Mouse (Mus musculus): ENCODE results near the gene Padi3. TPM values are rescaled to one million over a fixed set of nuclear protein-coding genes. Genes with fewer than 3 reads are reported as not detected.

Gene Padi3
- polyA plus RNA-seq (2014; fragmentation: Illumina TruSeq; extraction: RNeasy Lipid Tissue Mini Kit (QIAGEN cat#74804); ENCODE audit: insufficient read depth, low read depth, low replicate concordance) = not detected

DNA sequence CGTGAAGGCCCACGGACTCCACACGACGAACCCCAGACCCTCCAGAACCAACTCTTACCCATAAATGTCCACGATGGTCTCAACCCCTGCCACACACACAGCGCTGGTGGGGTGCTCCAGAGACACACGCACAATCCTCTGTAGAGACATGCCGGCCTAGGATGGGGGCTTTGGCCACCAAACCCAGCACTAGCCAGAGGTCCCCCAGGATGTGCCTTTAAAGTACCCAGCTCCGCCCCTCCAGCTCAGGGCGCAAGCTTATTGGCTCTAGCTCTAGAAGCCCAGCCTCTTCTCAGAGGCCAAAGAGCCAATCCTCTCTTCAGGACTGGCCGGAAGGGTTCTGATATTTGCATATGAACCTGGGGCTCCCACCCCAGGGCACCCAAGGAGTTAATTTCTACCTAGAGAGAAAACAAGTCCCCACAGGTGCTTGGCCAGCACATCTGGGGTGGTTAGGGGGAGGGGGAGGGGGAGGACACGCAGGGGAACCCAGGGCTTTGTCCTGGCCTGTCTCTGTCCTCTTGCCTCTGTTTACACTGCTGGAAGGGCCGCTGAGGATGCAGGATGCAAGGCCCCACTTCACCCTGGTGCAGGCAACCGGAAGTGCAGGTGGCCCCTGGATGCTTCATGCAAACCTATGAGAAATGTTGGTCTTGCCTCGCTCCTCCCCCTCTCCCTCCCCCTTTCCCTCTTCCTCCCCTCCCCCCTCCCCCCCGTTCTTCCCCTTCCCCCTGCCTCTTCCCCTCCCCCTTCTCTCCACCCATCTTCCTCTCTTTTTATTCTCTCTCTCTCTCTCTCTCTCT is at the start of gene Padi3:
Gene Padi3 (minus strand): TSS at position 191 of the 803 bp plus-strand sequence.

DNA sequence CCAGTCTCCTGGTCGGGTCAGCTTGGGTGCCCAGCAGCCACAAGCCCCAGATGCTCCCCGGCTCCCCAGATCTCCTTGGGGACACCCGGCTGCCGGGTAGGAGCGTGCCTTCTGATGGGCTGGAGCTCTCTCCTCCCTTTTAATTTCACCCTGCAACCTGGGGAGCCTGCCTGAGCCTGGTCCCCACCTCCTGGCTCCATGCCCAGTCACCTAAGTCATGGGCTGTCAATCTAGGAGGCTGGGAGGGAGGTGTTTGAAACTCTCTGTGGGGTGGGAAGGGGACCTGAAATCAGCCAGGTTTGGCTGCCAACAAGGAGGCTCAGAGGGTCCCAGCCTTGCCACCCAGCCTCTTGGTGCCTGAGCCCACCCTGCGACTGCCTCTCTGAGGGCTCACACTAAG is 35.2 kb upstream of the Padi3 start, which contains the start of gene Padi1:
Gene Padi1 (minus strand): TSS at position 113 of the 400 bp plus-strand sequence.

DNA sequence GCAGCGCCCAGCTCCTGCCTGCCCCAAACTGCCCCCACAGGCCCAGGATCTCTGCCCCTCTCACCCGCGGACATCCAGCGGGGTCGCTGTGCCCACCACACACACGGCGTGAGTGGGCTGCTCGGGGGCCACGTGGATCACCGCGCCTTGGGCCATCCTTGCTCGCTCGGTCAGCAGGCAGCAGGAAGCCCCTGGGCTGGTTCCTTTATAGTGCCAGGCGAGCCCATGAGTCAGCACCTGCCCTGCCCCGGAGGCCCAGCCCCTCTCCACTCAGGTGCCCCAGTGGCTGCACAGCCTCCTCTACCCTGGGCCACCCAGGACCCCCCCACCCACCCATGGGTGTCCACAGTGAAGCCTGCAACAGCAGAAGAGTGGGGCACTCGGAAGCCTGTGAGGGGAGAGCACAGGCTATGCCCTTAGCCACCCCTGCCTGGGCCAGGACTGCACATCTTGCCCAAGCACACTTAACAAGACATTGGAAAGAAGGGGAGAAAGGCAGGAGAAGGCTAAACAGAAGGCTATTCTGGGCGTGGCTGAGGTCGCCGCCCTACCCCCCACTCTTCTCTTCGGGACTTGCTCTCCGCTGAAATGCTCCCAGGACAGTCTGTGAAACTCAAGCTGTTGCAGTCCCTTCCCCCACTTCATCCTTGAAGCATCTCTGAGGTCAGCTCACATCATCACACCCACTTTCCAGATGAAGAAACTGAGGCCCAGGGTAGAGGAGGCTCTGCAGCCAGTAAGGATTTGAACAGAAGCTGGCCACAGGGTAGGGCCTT is 36.2 kb downstream of the Padi3 start, which contains the start of gene Padi4:
Gene Padi4 (minus strand): TSS at position 212 of the 776 bp plus-strand sequence.

DNA sequence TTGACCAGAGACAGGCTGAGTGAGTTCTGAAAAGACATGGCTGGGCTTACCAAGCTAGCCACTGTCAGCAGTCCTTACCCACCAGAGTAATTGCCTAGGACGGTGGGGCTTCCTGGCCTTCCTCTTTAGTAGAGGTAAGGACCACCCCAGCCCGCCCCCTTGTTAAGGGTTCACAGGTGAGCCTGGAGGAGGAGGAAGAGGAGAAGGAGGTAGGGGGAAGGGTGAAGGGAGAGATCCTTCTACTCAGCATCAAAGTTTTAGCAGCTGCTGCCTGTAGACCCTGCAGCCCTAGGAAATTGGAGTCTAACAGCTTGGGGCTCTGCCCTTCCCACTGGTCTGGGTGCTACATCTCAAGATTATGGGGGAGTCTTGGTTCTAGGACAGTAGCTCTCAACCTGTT is 67.9 kb downstream of the Padi3 start, which contains the start of gene Padi6:
Gene Padi6 (minus strand): TSS at position 101 of the 400 bp plus-strand sequence.

Other genes with a start within 250 kb of the Padi3 start
- gene Arhgef10l, start 144.6 kb downstream of the Padi3 start, polyA plus RNA-seq (2014; fragmentation: Illumina TruSeq; extraction: RNeasy Lipid Tissue Mini Kit (QIAGEN cat#74804); ENCODE audit: insufficient read depth, low read depth, low replicate concordance) = 7.9 TPM
- 27.5 TPM for gene Rcc2, start 110.1 kb downstream of the Padi3 start, polyA plus RNA-seq (2014; fragmentation: Illumina TruSeq; extraction: RNeasy Lipid Tissue Mini Kit (QIAGEN cat#74804); ENCODE audit: insufficient read depth, low read depth, low replicate concordance)
- not detected for gene Padi6, start 68.0 kb downstream of the Padi3 start, polyA plus RNA-seq (2014; fragmentation: Illumina TruSeq; extraction: RNeasy Lipid Tissue Mini Kit (QIAGEN cat#74804); ENCODE audit: insufficient read depth, low read depth, low replicate concordance)
- gene Padi4, start 36.4 kb downstream of the Padi3 start, polyA plus RNA-seq (2014; fragmentation: Illumina TruSeq; extraction: RNeasy Lipid Tissue Mini Kit (QIAGEN cat#74804); ENCODE audit: insufficient read depth, low read depth, low replicate concordance) = 2.3 TPM
- gene Padi1, start 35.1 kb upstream of the Padi3 start, polyA plus RNA-seq (2014; fragmentation: Illumina TruSeq; extraction: RNeasy Lipid Tissue Mini Kit (QIAGEN cat#74804); ENCODE audit: insufficient read depth, low read depth, low replicate concordance) = 0.19 TPM
- 1.8 TPM for gene Padi2, start 95.7 kb upstream of the Padi3 start, polyA plus RNA-seq (2014; fragmentation: Illumina TruSeq; extraction: RNeasy Lipid Tissue Mini Kit (QIAGEN cat#74804); ENCODE audit: insufficient read depth, low read depth, low replicate concordance)
- gene Sdhb, start 150.6 kb upstream of the Padi3 start, polyA plus RNA-seq (2014; fragmentation: Illumina TruSeq; extraction: RNeasy Lipid Tissue Mini Kit (QIAGEN cat#74804); ENCODE audit: insufficient read depth, low read depth, low replicate concordance) = 125 TPM
- 28.3 TPM for gene Atp13a2, start 176.2 kb upstream of the Padi3 start, polyA plus RNA-seq (2014; fragmentation: Illumina TruSeq; extraction: RNeasy Lipid Tissue Mini Kit (QIAGEN cat#74804); ENCODE audit: insufficient read depth, low read depth, low replicate concordance)
- 71.8 TPM for gene Mfap2, start 199.8 kb upstream of the Padi3 start, polyA plus RNA-seq (2014; fragmentation: Illumina TruSeq; extraction: RNeasy Lipid Tissue Mini Kit (QIAGEN cat#74804); ENCODE audit: insufficient read depth, low read depth, low replicate concordance)
- gene Crocc, start 249.9 kb upstream of the Padi3 start, polyA plus RNA-seq (2014; fragmentation: Illumina TruSeq; extraction: RNeasy Lipid Tissue Mini Kit (QIAGEN cat#74804); ENCODE audit: insufficient read depth, low read depth, low replicate concordance) = 5.1 TPM